Mouse (Mus musculus) right cerebral cortex, postnatal 36 days (tissue): ENCODE measurements around the gene Tgif2lx2.
"Not testable (repeated sequence)": the region's sequence is repeated elsewhere in the genome, so short reads cannot be mapped to it uniquely, and the experiment has no call there.

Experiments
- DNase-seq, 2 experiments: peaks; one replicate each; pipeline ENCODE4 v3.0.0; 2022; ENCODE audit warnings: low spot score in 2 of 2, mixed read lengths in 1 of 2

Gene Tgif2lx2

DNA sequence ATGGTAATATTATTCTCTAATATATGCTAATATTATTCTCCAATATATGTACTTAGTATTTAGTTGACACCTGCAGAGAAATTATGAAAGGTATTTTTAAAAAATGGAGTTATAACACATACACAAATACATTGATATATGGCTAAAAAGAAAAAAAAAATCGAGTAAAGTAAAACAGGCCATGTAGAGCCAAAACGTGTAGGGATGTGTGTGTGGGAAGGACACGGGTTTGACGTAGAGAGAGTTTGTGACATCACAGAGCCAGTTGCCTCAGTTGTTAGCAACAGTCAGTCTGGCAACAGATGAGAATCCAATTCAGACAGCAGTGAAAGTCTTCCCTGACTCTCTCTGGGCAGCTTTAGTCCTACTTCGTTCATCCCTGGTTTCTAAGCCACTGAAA, at the start of gene Tgif2lx2:
Gene Tgif2lx2 (plus strand): TSS at position 301 of the 400 bp plus-strand sequence.
- DNase-seq, result not testable (repeated sequence)
